Mouse (Mus musculus): ENCODE results near the gene Naa15.
"Not testable (repeated sequence)": the region's sequence is repeated elsewhere in the genome, so short reads cannot be mapped to it uniquely, and the experiment has no call there.

Gene Naa15

DNA sequence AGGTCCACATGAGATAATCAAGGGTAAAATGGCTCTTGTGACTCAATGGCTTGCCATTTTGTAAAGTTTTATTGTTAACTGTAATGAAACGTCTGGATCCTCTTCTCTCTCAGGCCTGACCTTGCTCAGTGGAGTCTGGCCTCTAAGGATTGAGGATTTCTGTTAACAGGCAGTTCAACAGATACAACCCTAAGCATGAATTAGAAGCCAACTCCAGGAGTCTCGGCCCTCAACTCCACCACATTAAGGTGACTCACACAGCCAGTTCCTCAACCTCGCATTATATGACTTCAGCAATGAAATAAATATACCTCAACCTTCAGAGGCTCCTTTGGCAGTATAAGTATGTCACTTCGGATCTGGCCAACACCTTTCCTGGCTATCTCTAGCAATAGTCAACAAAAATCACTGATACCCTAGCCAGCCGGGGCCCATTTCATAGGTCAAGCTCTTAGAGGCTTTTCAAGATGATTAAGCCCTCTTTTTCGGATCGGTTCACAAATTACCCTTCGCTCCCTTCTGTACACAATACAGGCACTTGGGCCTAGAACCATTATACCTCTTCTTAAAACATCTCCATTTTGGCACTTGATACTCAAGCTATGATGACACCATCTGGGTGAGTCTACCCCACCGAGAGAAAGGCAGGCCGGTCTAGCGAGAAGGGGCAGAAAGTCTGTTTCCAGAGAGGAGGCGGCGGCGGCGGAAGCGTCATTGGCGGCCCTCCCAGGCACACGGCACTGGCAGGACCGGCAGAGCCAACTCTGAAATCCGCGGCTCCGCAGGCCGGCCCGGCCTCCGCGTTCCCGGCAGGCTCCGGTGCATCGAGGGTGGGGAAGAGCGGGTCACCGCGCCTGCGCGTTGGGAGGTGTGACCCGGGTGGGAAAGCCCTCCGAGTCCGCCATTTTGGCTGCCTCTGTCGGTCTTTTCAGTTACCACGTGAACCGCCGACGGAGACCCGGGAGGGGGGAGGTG is at the start of gene Naa15:
TSS of gene Naa15 (plus strand) at position 51 of the 975 bp plus-strand sequence.
- CTCF ChIA-PET, result interaction anchor here (0.6 to 0.7 kb wide), 2 partner anchors 192 to 1368 kb away, joined by 3 to 9 read pairs; no protein-coding TSS in a partner anchor

DNA sequence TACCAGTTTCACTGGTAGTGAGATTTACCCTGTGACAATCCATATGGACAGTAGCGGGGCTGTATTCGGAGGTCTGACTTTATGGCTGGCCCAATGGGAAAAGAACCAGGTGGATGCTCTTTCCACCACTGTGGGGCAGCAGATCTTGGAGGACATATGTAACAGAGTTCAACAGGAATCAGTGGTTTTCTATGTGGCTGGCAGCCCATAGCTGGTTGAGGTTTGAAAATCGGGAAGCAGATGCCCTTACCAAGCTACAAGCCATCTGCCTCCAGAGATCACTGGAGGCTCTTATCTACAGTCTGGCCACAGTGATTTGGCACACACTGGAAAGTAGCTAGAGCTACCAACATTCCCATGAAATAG is 49.4 kb upstream of the Naa15 start:
- CTCF ChIA-PET, result interaction anchor here (0.7 to 1.4 kb wide), 4 partner anchors 12 to 192 kb away, joined by 3 to 7 read pairs (median 4); no protein-coding TSS in a partner anchor

DNA sequence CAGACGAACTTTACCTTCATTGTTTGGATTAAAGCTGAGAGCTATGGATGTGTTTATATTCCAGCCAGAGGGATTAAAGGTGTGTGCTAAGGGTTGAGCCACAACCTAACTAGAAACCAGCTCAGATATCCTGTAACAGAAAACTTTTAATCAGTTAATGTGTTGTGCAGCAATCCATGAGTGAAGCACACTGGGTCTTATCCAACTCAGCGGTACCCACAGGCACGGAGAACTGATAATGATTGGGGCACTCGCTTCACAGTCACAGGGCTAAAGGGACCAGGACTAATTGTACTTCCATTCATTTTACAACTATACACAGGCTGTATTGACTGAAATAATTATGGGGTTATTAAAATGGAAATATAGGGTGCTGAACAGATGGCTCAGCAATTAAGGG is 48.0 kb upstream of the Naa15 start:
- CTCF ChIA-PET, result interaction anchor here (0.6 kb wide), 1 partner anchor 48 kb away, joined by 4 read pairs; no protein-coding TSS in a partner anchor

DNA sequence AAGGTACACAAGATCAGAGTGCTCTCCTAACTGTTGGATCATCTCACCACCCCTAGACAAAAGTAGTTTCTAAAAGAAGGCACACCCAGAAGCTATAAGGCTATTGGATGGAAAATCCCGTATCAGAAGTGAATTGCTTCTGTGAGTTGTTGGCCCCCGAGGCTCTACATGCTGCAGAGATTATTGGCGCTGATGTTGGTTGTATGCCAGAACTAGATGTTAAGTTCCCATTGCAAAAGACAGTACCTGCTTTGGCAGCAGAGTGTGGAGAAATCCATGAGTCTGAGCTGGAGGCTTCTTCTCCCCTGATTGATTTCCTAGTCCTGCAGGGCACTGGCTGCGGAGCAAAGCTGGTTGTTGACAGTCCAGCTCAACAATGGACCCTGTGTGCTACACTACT is 46.9 kb upstream of the Naa15 start:
- CTCF ChIA-PET, result no interaction called here

GRCm38 (mm10) chr3:51371826-51372225 is 43.1 kb upstream of the Naa15 start:
- CTCF ChIA-PET, result no interaction called here

- CTCF ChIA-PET, result interaction anchor here (0.7 kb wide), 1 partner anchor 833 kb away, joined by 3 read pairs; no protein-coding TSS in a partner anchor
Observed at GRCm38 (mm10) chr3:51372883-51373282, 42.1 kb upstream of the Naa15 start.

DNA sequence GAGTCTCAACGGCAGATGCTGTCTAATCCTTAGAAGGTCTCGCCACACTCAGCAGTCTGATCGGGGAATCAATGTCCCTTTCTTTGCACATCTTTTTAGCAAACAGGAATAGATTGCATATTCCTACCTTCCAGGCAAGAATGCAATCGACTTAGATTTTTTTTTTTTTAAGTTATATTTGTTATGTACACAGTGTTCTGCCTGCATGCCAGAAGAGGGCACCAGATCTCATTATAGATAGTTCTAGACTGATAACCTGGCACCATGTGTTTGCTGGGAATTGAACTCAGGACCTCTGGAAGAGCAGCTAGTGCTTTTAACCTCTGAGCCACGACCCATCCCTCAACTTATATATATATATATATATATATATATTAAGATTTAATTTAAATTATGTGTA is 41.4 kb upstream of the Naa15 start:
- CTCF ChIA-PET, result interaction anchor here (0.7 kb wide), 1 partner anchor 833 kb away, joined by 3 read pairs; no protein-coding TSS in a partner anchor

- CTCF ChIA-PET, result interaction anchor here (0.6 kb wide), 2 partner anchors 18 to 80 kb away, joined by 3 to 5 read pairs; no protein-coding TSS in a partner anchor
Observed at GRCm38 (mm10) chr3:51375307-51376265, 39.4 kb upstream of the Naa15 start.

GRCm38 (mm10) chr3:51377878-51378664 is 36.9 kb upstream of the Naa15 start:
- CTCF ChIA-PET, result no interaction called here

DNA sequence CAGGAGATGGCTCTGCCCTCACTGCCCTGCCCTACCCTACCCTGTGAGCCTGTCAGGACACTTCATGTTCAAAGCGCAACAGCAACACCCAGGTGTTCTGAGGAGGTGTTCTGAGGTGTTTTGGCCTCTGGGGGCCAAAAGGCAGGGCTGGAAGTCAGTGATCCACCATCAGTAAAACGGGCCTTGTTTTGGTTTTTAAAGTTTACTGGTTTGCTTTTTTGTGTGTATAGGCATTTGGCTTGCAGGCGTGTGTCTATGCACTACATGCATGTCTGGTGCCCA is 36.3 kb upstream of the Naa15 start:
- CTCF ChIA-PET, result no interaction called here

GRCm38 (mm10) chr3:51379786-51380659 is 34.9 kb upstream of the Naa15 start:
- CTCF ChIA-PET, result no interaction called here

DNA sequence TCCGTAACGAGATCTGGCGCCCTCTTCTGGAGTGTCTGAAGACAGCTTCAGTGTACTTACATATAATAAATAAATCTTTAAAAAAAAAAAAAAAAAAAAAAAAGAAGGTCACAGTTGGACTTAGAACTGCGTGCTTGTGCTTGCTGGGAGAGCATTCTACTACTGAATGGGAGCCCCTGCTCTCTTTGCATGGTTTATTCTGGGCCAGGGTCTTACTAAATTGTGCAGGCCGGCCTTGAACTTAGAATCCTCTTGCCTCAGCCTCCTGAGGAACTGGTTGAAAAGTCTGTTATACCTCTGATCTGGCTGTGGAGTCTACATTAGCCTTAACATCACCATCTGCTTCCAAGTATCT is 34.3 kb upstream of the Naa15 start:
- CTCF ChIA-PET, result no interaction called here

- CTCF ChIA-PET, result no interaction called here
Observed at GRCm38 (mm10) chr3:51383409-51383808, 31.5 kb upstream of the Naa15 start.

- CTCF ChIA-PET, result interaction anchor here (0.8 kb wide), 1 partner anchor 1401 kb away, joined by 3 read pairs; no protein-coding TSS in a partner anchor
Observed at GRCm38 (mm10) chr3:51386441-51387133, 28.4 kb upstream of the Naa15 start.

DNA sequence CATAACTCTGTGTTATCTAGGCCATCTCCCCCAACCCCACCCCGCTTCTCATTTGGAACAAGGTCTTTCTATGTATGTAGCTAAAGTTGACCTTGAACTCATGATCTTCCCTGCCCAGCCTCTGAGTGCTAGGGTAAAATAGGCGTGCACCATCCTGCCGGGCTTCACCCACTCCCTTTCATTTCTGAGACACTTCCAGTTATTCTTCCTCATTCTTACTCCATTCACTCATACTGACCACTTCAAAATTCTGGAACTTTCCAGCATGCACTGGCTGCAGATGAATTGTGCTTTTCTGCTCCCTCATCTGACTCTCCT is 27.9 kb upstream of the Naa15 start:
- CTCF ChIA-PET, result interaction anchor here (1.1 kb wide), 1 partner anchor 11 kb away, joined by 4 read pairs; no protein-coding TSS in a partner anchor

- CTCF ChIA-PET, result interaction anchor here (1.1 kb wide), 1 partner anchor 12 kb away, joined by 4 read pairs; no protein-coding TSS in a partner anchor
Observed at GRCm38 (mm10) chr3:51387868-51388381, 27.0 kb upstream of the Naa15 start.

GRCm38 (mm10) chr3:51388904-51389303 is 26.0 kb upstream of the Naa15 start:
- CTCF ChIA-PET, result interaction anchor here (0.5 kb wide), 1 partner anchor 24 kb away, joined by 5 read pairs; no protein-coding TSS in a partner anchor

DNA sequence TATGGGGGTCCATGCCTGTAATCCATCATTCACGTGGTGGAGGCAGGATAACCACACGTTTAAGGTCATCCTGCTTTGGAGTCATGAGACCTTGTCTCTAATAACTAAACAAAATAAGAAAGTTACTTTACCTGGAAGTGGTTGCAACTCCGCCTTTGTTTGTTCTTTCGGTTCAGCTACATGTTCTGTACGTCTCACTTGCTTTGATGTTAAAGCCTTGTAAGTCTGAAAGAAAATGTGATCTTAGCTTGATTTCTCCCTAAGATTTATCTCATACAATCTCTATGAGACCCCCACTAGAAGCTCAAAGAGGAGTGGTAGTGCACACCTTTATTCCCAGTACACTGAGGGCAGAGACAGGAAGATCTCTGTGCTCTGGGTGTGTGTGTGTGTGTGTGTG is 23.9 kb upstream of the Naa15 start:
- CTCF ChIA-PET, result no interaction called here

DNA sequence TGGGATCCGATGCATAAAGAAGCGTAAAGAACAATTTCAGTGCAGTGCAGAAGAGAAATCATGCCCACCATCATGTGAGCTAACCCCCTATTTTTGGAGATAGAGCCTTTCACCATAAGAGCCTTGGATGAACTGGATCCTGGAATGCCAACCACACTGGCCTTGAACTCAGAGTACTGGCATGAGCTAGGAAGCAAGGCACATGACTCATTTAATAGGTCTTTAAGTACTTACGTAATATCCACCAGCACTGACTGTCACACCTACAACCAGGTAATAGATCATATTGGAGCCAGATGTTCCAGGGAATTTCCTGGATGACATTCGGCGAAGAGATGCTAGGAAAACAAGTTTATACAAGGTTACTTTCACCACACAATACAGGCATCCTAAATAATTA is 23.4 kb upstream of the Naa15 start:
- CTCF ChIA-PET, result no interaction called here

GRCm38 (mm10) chr3:51393018-51393417 is 21.9 kb upstream of the Naa15 start:
- CTCF ChIA-PET, result not testable (repeated sequence)
